Mouse (Mus musculus): ENCODE data around the gene Tle4.

GRCm38 (mm10) chr19:14576311-14576710, 21.5 kb downstream of the Tle4 start:
- TF ChIP-seq POLR2A (IDR thresholded peaks at IDR 0.05; ENCODE audit: borderline replicate concordance, insufficient read depth, low read length) (no peak), CTCF (IDR thresholded peaks at IDR 0.05; ENCODE audit: borderline replicate concordance, insufficient read depth, low read depth, low read length) (no peak)
